Mouse (Mus musculus): ENCODE results near the gene Rasl11b. TPM values are rescaled to one million over a fixed set of nuclear protein-coding genes. Genes with fewer than 3 reads are reported as not detected.

Gene Rasl11b
- polyA plus RNA-seq, 2 experiments = 2.3 to 3.2 TPM

- WGBS (ENCODE audit: insufficient replicate concordance) = 63% methylated on average over 6 of the region's 6 CpGs
- ATAC-seq (ENCODE audit: insufficient read depth) = no peak
These were observed 31.9 kb upstream of the Rasl11b start for GRCm38 (mm10) chr5:74163141-74163540.

GRCm38 (mm10) chr5:74164547-74164946 is 30.5 kb upstream of the Rasl11b start:
- Histone ChIP-seq H3K9me3 (ENCODE audit: control insufficient read depth, low read length) (no peaks in the 10 kb centered on the region), H3K4me2 (ENCODE audit: low read depth) (no peak overlapping the region), H3K27me3 (ENCODE audit: control insufficient read depth, insufficient read depth, low read length) (no peaks in the 10 kb centered on the region), H3K36me3 (replicated peaks; ENCODE audit: control insufficient read depth, insufficient read depth, low read depth) (no peaks in the 10 kb centered on the region), H3K4me3 (ENCODE audit: insufficient read depth in 1 of 2, low read depth in 2 of 2, low read length in 2 of 2) (no peak overlapping the region), H3K4me1 (replicated peaks; ENCODE audit: control insufficient read depth in 2 of 2, insufficient read depth in 2 of 2, low read length in 1 of 2) (peaks cover 0 to 8% of the 10 kb centered on the region in 2 experiments; a peak in 2 of 4 replicates), H3K27ac (no peak overlapping the region), H3K9ac (replicated peaks) (no peak overlapping the region)
- WGBS (ENCODE audit: insufficient replicate concordance) = 76% methylated on average over 7 of the region's 7 CpGs
- DNase-seq (ENCODE audit: low read depth in 3 of 3, low spot score in 3 of 3) = no peak
- TF ChIP-seq EP300 (IDR thresholded peaks at IDR 0.05; ENCODE audit: low read depth) (no peak), CTCF (IDR thresholded peaks at IDR 0.05; ENCODE audit: low read depth) (no peak)
- no peak for ATAC-seq (ENCODE audit: insufficient read depth)

More at GRCm38 (mm10) chr5:74163141-74163540, 31.9 kb upstream of the Rasl11b start:
- Histone ChIP-seq H3K36me3 (replicated peaks; ENCODE audit: control insufficient read depth, insufficient read depth, low read depth) (no peaks in the 10 kb centered on the region), H3K4me3 (ENCODE audit: insufficient read depth in 1 of 2, low read depth in 2 of 2, low read length in 2 of 2) (no peak overlapping the region), H3K9me3 (ENCODE audit: control insufficient read depth, low read length) (no peaks in the 10 kb centered on the region), H3K4me2 (ENCODE audit: low read depth) (no peak overlapping the region), H3K9ac (replicated peaks) (no peak overlapping the region), H3K27me3 (ENCODE audit: control insufficient read depth, insufficient read depth, low read length) (no peaks in the 10 kb centered on the region), H3K27ac (no peak overlapping the region), H3K4me1 (replicated peaks; ENCODE audit: control insufficient read depth in 2 of 2, insufficient read depth in 2 of 2, low read length in 1 of 2) (peaks cover 0 to 8% of the 10 kb centered on the region in 2 experiments; a peak in 2 of 4 replicates)
- TF ChIP-seq EP300 (IDR thresholded peaks at IDR 0.05; ENCODE audit: low read depth) = no peak
- no peak for TF ChIP-seq CTCF (IDR thresholded peaks at IDR 0.05; ENCODE audit: low read depth)
- no peak for DNase-seq (ENCODE audit: low read depth in 3 of 3, low spot score in 3 of 3)

- DNase-seq (ENCODE audit: low read depth in 3 of 3, low spot score in 3 of 3) (no peak), ATAC-seq (ENCODE audit: insufficient read depth) (no peak)
- no peak for TF ChIP-seq EP300 (IDR thresholded peaks at IDR 0.05; ENCODE audit: low read depth)
- no peak for TF ChIP-seq CTCF (IDR thresholded peaks at IDR 0.05; ENCODE audit: low read depth)
- 39% methylated on average over 3 of the region's 3 CpGs for WGBS (ENCODE audit: insufficient replicate concordance)
- Histone ChIP-seq H3K27me3 (ENCODE audit: control insufficient read depth, insufficient read depth, low read length) (no peaks in the 10 kb centered on the region), H3K4me3 (ENCODE audit: insufficient read depth in 1 of 2, low read depth in 2 of 2, low read length in 2 of 2) (no peak overlapping the region), H3K9ac (replicated peaks) (no peak overlapping the region), H3K27ac (no peak overlapping the region), H3K9me3 (ENCODE audit: control insufficient read depth, low read length) (no peaks in the 10 kb centered on the region), H3K4me1 (replicated peaks; ENCODE audit: control insufficient read depth in 2 of 2, insufficient read depth in 2 of 2, low read length in 1 of 2) (no peaks in the 10 kb centered on the region), H3K4me2 (ENCODE audit: low read depth) (no peak overlapping the region), H3K36me3 (replicated peaks; ENCODE audit: control insufficient read depth, insufficient read depth, low read depth) (no peaks in the 10 kb centered on the region)
These were observed 28.4 kb upstream of the Rasl11b start for GRCm38 (mm10) chr5:74166642-74167041.

GRCm38 (mm10) chr5:74168085-74168484 is 27.0 kb upstream of the Rasl11b start:
- H3K9ac ChIP-seq (replicated peaks) = no peak overlapping the region
- H3K27me3 ChIP-seq (ENCODE audit: control insufficient read depth, insufficient read depth, low read length) = no peaks in the 10 kb centered on the region; the same call in 1 of the 2 replicates
- no peak for DNase-seq (ENCODE audit: low read depth in 3 of 3, low spot score in 3 of 3)
- H3K4me3 ChIP-seq (ENCODE audit: insufficient read depth in 1 of 2, low read depth in 2 of 2, low read length in 2 of 2) = no peak overlapping the region
- H3K9me3 ChIP-seq (ENCODE audit: control insufficient read depth, low read length) = no peaks in the 10 kb centered on the region
- H3K4me2 ChIP-seq (ENCODE audit: low read depth) = no peak overlapping the region
- TF ChIP-seq CTCF (IDR thresholded peaks at IDR 0.05; ENCODE audit: low read depth) (no peak), EP300 (IDR thresholded peaks at IDR 0.05; ENCODE audit: low read depth) (no peak)
- H3K4me1 ChIP-seq (replicated peaks; ENCODE audit: control insufficient read depth in 2 of 2, insufficient read depth in 2 of 2, low read length in 1 of 2) = peaks cover 0 to 7% of the 10 kb centered on the region in 2 experiments; a peak in 2 of 4 replicates
- ATAC-seq (ENCODE audit: insufficient read depth) = no peak
- 56% methylated on average over 3 of the region's 3 CpGs for WGBS (ENCODE audit: insufficient replicate concordance)
- no peak overlapping the region for H3K27ac ChIP-seq
- H3K36me3 ChIP-seq (replicated peaks; ENCODE audit: control insufficient read depth, insufficient read depth, low read depth) = no peaks in the 10 kb centered on the region

GRCm38 (mm10) chr5:74171768-74172167 is 23.3 kb upstream of the Rasl11b start:
- no peaks in the 10 kb centered on the region; the same call in 1 of the 2 replicates for H3K27me3 ChIP-seq (ENCODE audit: control insufficient read depth, insufficient read depth, low read length)
- TF ChIP-seq CTCF (IDR thresholded peaks at IDR 0.05; ENCODE audit: low read depth) (no peak), EP300 (IDR thresholded peaks at IDR 0.05; ENCODE audit: low read depth) (no peak)
- no peak overlapping the region for H3K27ac ChIP-seq
- no peaks in the 10 kb centered on the region for H3K9me3 ChIP-seq (ENCODE audit: control insufficient read depth, low read length)
- 59% methylated on average over 9 of the region's 9 CpGs for WGBS (ENCODE audit: insufficient replicate concordance)
- H3K4me1 ChIP-seq (replicated peaks; ENCODE audit: control insufficient read depth in 2 of 2, insufficient read depth in 2 of 2, low read length in 1 of 2) = peaks cover 0 to 8% of the 10 kb centered on the region in 2 experiments; a peak in 2 of 4 replicates
- H3K4me2 ChIP-seq (ENCODE audit: low read depth) = no peak overlapping the region
- H3K36me3 ChIP-seq (replicated peaks; ENCODE audit: control insufficient read depth, insufficient read depth, low read depth) = no peaks in the 10 kb centered on the region
- ATAC-seq (ENCODE audit: insufficient read depth) = no peak
- no peak overlapping the region for H3K9ac ChIP-seq (replicated peaks)
- DNase-seq (ENCODE audit: low read depth in 3 of 3, low spot score in 3 of 3) = no peak
- no peak overlapping the region for H3K4me3 ChIP-seq (ENCODE audit: insufficient read depth in 1 of 2, low read depth in 2 of 2, low read length in 2 of 2)

Data from liver, embryonic 14.5 days (tissue).